Mouse (Mus musculus): ENCODE measurements at regions not wholly inside any gene's neighbourhood (a gene's known extent, or its start where the extent isn't known, plus 50 kb on each side); places are given as distances from the start of the nearest gene placed in this dataset.
"Not testable (repeated sequence)": the region's sequence is repeated elsewhere in the genome, so short reads cannot be mapped to it uniquely, and the experiment has no call there.

GRCm38 (mm10) chr16:30687225-30687624 lies 87.7 kb downstream of the Fam43a start:
- DNase-seq = no peak

GRCm38 (mm10) chr16:30687682-30688081 lies 88.2 kb downstream of the Fam43a start:
- DNase-seq = peak in 1 of 2 experiments; percentile 28

- no peak for DNase-seq
These were observed 91.0 kb downstream of the Fam43a start for GRCm38 (mm10) chr16:30690531-30690930.

- DNase-seq = peak; percentile 26 to 39
These were observed 92.4 kb downstream of the Fam43a start for GRCm38 (mm10) chr16:30691964-30692363.

- DNase-seq = peak; percentile 67 to 82
These were observed 93.1 kb downstream of the Fam43a start for GRCm38 (mm10) chr16:30692541-30693141.

GRCm38 (mm10) chr16:30693206-30693605 lies 93.7 kb downstream of the Fam43a start:
- no peak for DNase-seq

- no peak for DNase-seq
These were observed 94.5 kb downstream of the Fam43a start for GRCm38 (mm10) chr16:30693839-30694527.

GRCm38 (mm10) chr16:30695691-30696090 lies 96.2 kb downstream of the Fam43a start:
- DNase-seq = no peak

- no peak for DNase-seq
These were observed 97.7 kb downstream of the Fam43a start for GRCm38 (mm10) chr16:30697209-30697608.

- no peak for DNase-seq
These were observed 98.3 kb downstream of the Fam43a start for GRCm38 (mm10) chr16:30697806-30698205.

GRCm38 (mm10) chr16:30703831-30704230 lies 104.3 kb downstream of the Fam43a start:
- DNase-seq = no peak

GRCm38 (mm10) chr16:30709501-30709900 lies 110.0 kb downstream of the Fam43a start:
- peak in 1 of 2 experiments; percentile 16 for DNase-seq

- DNase-seq = no peak
These were observed 110.5 kb downstream of the Fam43a start for GRCm38 (mm10) chr16:30709975-30710374.

GRCm38 (mm10) chr16:30712570-30712969 lies 113.0 kb downstream of the Fam43a start:
- no peak for DNase-seq

- DNase-seq = not testable (repeated sequence)
These were observed 118.1 kb downstream of the Fam43a start for GRCm38 (mm10) chr16:30717577-30717976.

GRCm38 (mm10) chr16:30720791-30721190 lies 121.3 kb downstream of the Fam43a start:
- DNase-seq = no peak

GRCm38 (mm10) chr16:30721223-30721622 lies 121.7 kb downstream of the Fam43a start:
- no peak for DNase-seq

GRCm38 (mm10) chr16:30722372-30722771 lies 122.8 kb downstream of the Fam43a start:
- no peak for DNase-seq

- DNase-seq = no peak
These were observed 125.1 kb downstream of the Fam43a start for GRCm38 (mm10) chr16:30724591-30724990.

GRCm38 (mm10) chr16:30732770-30733415 lies 133.4 kb downstream of the Fam43a start:
- DNase-seq = peak in 1 of 2 experiments; percentile 33

- no peak for DNase-seq
These were observed 134.0 kb downstream of the Fam43a start for GRCm38 (mm10) chr16:30733478-30733877.

GRCm38 (mm10) chr16:30735360-30735759 lies 135.8 kb downstream of the Fam43a start:
- peak in 1 of 2 experiments; percentile 27 for DNase-seq

- no peak for DNase-seq
These were observed 136.4 kb downstream of the Fam43a start for GRCm38 (mm10) chr16:30735969-30736368.

Measured in kidney, postnatal 36 days (tissue).